In the genomic region with DNA sequence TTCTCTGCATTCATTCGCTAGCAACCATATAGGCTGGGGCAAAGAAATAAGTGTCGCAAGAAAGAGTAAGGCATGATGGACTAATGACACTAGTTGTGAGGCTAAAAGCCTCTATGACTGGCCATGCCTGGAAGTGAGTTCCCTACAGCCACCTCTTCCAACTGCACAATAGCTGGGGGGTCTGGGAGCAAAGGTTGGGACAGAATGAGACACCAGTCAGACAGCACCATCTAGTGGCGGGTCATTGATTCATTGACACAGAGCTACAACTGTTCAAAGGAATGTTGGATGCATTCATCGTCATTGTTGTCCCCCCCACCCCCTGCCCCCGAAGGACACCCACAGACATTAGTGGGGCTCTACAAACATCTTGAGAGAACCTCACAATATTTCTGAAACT, we compare ENCODE assay signal across 8 mouse cellular contexts. TPM values are rescaled to one million over a fixed set of nuclear protein-coding genes. Genes with fewer than 3 reads are reported as not detected.
DNase-seq lines count a peak whose midpoint lies in the region; ATAC-seq and TF ChIP-seq lines count a peak whose summit lies in the region.

No protein-coding gene starts in this region.

- no peak overlapping the region for H3K4me3 ChIP-seq in ES-Bruce4 (ENCODE audit: low read depth, low read length)
- H3K4me3 ChIP-seq in heart, embryonic 10.5 days, result peak overlapping the region; percentile 44; the same call in 1 of the 2 replicates
- no peak overlapping the region for H3K4me3 ChIP-seq in kidney, adult 2 months (ENCODE audit: insufficient read depth, low read depth, low read length)
- H3K4me3 ChIP-seq in limb, embryonic 13.5 days, result no peak overlapping the region
- no peak overlapping the region for H3K4me3 ChIP-seq in neural tube, embryonic 12.5 days

- no peaks in the 10 kb centered on the region for H3K36me3 ChIP-seq in ES-Bruce4 (ENCODE audit: control insufficient read depth, insufficient read depth, low read length, poor library complexity, severe bottlenecking)
- H3K36me3 ChIP-seq in heart, embryonic 10.5 days, result no peaks in the 10 kb centered on the region
- no peaks in the 10 kb centered on the region for H3K36me3 ChIP-seq in kidney, adult 2 months (ENCODE audit: control insufficient read depth, insufficient read depth, low read length)
- H3K36me3 ChIP-seq in limb, embryonic 13.5 days, result no peaks in the 10 kb centered on the region
- no peaks in the 10 kb centered on the region for H3K36me3 ChIP-seq in neural tube, embryonic 12.5 days

- H3K9ac ChIP-seq in ES-Bruce4 (ENCODE audit: low read depth, poor library complexity, severe bottlenecking), result no peak overlapping the region
- H3K9ac ChIP-seq in limb, embryonic 13.5 days, result no peak overlapping the region
- H3K9ac ChIP-seq in neural tube, embryonic 12.5 days, result no peak overlapping the region

- H3K9me3 ChIP-seq in ES-Bruce4 (replicated peaks; ENCODE audit: control insufficient read depth, insufficient read depth, low read length, poor library complexity, severe bottlenecking), result no peaks in the 10 kb centered on the region
- H3K9me3 ChIP-seq in heart, embryonic 10.5 days, result no peaks in the 10 kb centered on the region
- H3K9me3 ChIP-seq in limb, embryonic 13.5 days, result no peaks in the 10 kb centered on the region
- no peaks in the 10 kb centered on the region for H3K9me3 ChIP-seq in neural tube, embryonic 12.5 days

- 36% methylated on average over 5 of the region's 5 CpGs for WGBS in heart, embryonic 10.5 days
- WGBS in kidney, adult 2 months, result 38% methylated on average over 5 of the region's 5 CpGs
- WGBS in limb, embryonic 13.5 days, result 36% methylated on average over 5 of the region's 5 CpGs
- 36% methylated on average over 5 of the region's 5 CpGs for WGBS in neural tube, embryonic 12.5 days

- no peak for TF ChIP-seq EP300 in ES-Bruce4 (IDR thresholded peaks at IDR 0.05; ENCODE audit: insufficient read depth, low read depth, low read length)

- H3K27me3 ChIP-seq in ES-Bruce4 (ENCODE audit: control insufficient read depth, insufficient read depth, low read length, poor library complexity, severe bottlenecking), result no peaks in the 10 kb centered on the region
- peaks cover 5% of the 10 kb centered on the region for H3K27me3 ChIP-seq in heart, embryonic 10.5 days (ENCODE audit: insufficient read depth, poor library complexity, severe bottlenecking)
- no peaks in the 10 kb centered on the region for H3K27me3 ChIP-seq in kidney, adult 2 months (replicated peaks; ENCODE audit: control insufficient read depth, insufficient read depth, low read length)
- H3K27me3 ChIP-seq in limb, embryonic 13.5 days, result no peaks in the 10 kb centered on the region
- H3K27me3 ChIP-seq in neural tube, embryonic 12.5 days (replicated peaks), result no peaks in the 10 kb centered on the region

- ATAC-seq in common myeloid progenitor, adult 5-6 weeks (replicated peaks; ENCODE audit: low read depth, poor library complexity, severe bottlenecking), result peak; percentile 76
- 0 out of 2 replicates have a peak, but pooled peaks have one; percentile 48 for ATAC-seq in limb, embryonic 13.5 days (ENCODE audit: low FRiP score, low read depth)
- peak; percentile 63; the same call in 1 of the 2 replicates for ATAC-seq in neural tube, embryonic 12.5 days (ENCODE audit: low FRiP score, low read depth)

- H3K27ac ChIP-seq in ES-Bruce4 (ENCODE audit: insufficient read depth, low read length), result no peak overlapping the region
- H3K27ac ChIP-seq in heart, embryonic 10.5 days, result peak overlapping the region; percentile 62
- H3K27ac ChIP-seq in kidney, adult 2 months (ENCODE audit: insufficient read depth, low read depth, low read length), result no peak overlapping the region
- H3K27ac ChIP-seq in limb, embryonic 13.5 days, result no peak overlapping the region
- H3K27ac ChIP-seq in neural tube, embryonic 12.5 days, result no peak overlapping the region

- no peaks in the 10 kb centered on the region for H3K4me1 ChIP-seq in ES-Bruce4 (ENCODE audit: control insufficient read depth, insufficient read depth, low read length)
- peaks cover 5% of the 10 kb centered on the region; the same call in 1 of the 2 replicates for H3K4me1 ChIP-seq in heart, embryonic 10.5 days
- H3K4me1 ChIP-seq in kidney, adult 2 months (ENCODE audit: control insufficient read depth, insufficient read depth, low read length), result 0 out of 2 replicates have a peak, but pooled peaks cover 3% of the 10 kb centered on the region
- no peaks in the 10 kb centered on the region for H3K4me1 ChIP-seq in limb, embryonic 13.5 days
- no peaks in the 10 kb centered on the region for H3K4me1 ChIP-seq in neural tube, embryonic 12.5 days

- peak; percentile 84 for TF ChIP-seq CTCF in ES-Bruce4 (IDR thresholded peaks at IDR 0.05; ENCODE audit: low read depth, low read length)
- TF ChIP-seq CTCF in kidney, adult 2 months (conservative IDR thresholded peaks at IDR 0.05; ENCODE audit: insufficient read depth, insufficient read length, low read depth, low read length), result peak; percentile 77

- peak; percentile 41 for DNase-seq in 416B (ENCODE audit: low read depth)
- peak; percentile 89 for DNase-seq in heart, embryonic 10.5 days (ENCODE audit: low spot score)
- peak; percentile 62 for DNase-seq in kidney, adult 2 months
- DNase-seq in natural killer cell, adult 2 months (ENCODE audit: low spot score in 2 of 2), result no peak

- peak overlapping the region; percentile 32 for H3K4me2 ChIP-seq in limb, embryonic 13.5 days (replicated peaks)
- peak overlapping the region; percentile 30; the same call in 1 of the 2 replicates for H3K4me2 ChIP-seq in neural tube, embryonic 12.5 days (replicated peaks)

- TF ChIP-seq POLR2A in ES-Bruce4 (IDR thresholded peaks at IDR 0.05; ENCODE audit: insufficient read depth, low read length), result no peak
- TF ChIP-seq POLR2A in kidney, adult 2 months (IDR thresholded peaks at IDR 0.05; ENCODE audit: low read depth, low read length), result no peak

RNA-seq across cellular contexts. Expression of a gene that starts 17.8 kb away (rescaled TPM):
- not detected in 2 replicates for polyA plus RNA-seq in ES-Bruce4 (2011; ENCODE audit: insufficient read depth, insufficient read length, low read depth, missing spikeins)
- total RNA-seq in common myeloid progenitor, adult 5-6 weeks (2017), result not detected in 2 replicates
- 0.08 TPM in 1 of 2 replicates, not detected in the other for polyA plus RNA-seq in heart, embryonic 10.5 days (2016; fragmentation: Nextera tagmentation; extraction: Ambion mirVana)
- polyA plus RNA-seq in kidney, adult 2 months (2012; rRNA removed), result 0.04 and 0.09 TPM in 2 replicates
- not detected in 2 replicates for polyA plus RNA-seq in limb, embryonic 13.5 days (2015; fragmentation: Nextera tagmentation; extraction: Ambion mirVana)
- not detected in 2 replicates for polyA plus RNA-seq in neural tube, embryonic 12.5 days (2016; fragmentation: Nextera tagmentation; extraction: Ambion mirVana)

RNA-seq across cellular contexts. Expression of a gene that starts 42.7 kb away (rescaled TPM):
- 0.25 TPM in 1 of 2 replicates, not detected in the other for polyA plus RNA-seq in ES-Bruce4 (2011; ENCODE audit: insufficient read depth, insufficient read length, low read depth, missing spikeins)
- 0.05 TPM in 1 of 2 replicates, not detected in the other for total RNA-seq in common myeloid progenitor, adult 5-6 weeks (2017)
- polyA plus RNA-seq in heart, embryonic 10.5 days (2016; fragmentation: Nextera tagmentation; extraction: Ambion mirVana), result 0.04 TPM in 1 of 2 replicates, not detected in the other
- polyA plus RNA-seq in kidney, adult 2 months (2012; rRNA removed), result 0.88 and 1.1 TPM in 2 replicates
- polyA plus RNA-seq in limb, embryonic 13.5 days (2015; fragmentation: Nextera tagmentation; extraction: Ambion mirVana), result not detected in 2 replicates
- not detected in 2 replicates for polyA plus RNA-seq in neural tube, embryonic 12.5 days (2016; fragmentation: Nextera tagmentation; extraction: Ambion mirVana)

RNA-seq across cellular contexts. Expression of a gene that starts 53.4 kb away (rescaled TPM):
- polyA plus RNA-seq in ES-Bruce4 (2011; ENCODE audit: insufficient read depth, insufficient read length, low read depth, missing spikeins), result 16.8 and 22.0 TPM in 2 replicates
- total RNA-seq in common myeloid progenitor, adult 5-6 weeks (2017), result 149 and 265 TPM in 2 replicates
- 33.7 and 42.3 TPM in 2 replicates for polyA plus RNA-seq in heart, embryonic 10.5 days (2016; fragmentation: Nextera tagmentation; extraction: Ambion mirVana)
- 26.8 and 29.3 TPM in 2 replicates for polyA plus RNA-seq in kidney, adult 2 months (2012; rRNA removed)
- polyA plus RNA-seq in limb, embryonic 13.5 days (2015; fragmentation: Nextera tagmentation; extraction: Ambion mirVana), result 19.3 and 27.9 TPM in 2 replicates
- polyA plus RNA-seq in neural tube, embryonic 12.5 days (2016; fragmentation: Nextera tagmentation; extraction: Ambion mirVana), result 17.4 and 20.3 TPM in 2 replicates

Comparison
In these comparisons a context has a peak if more than half of its experiments do, and no peak if none do; other contexts are left out.
1. DNase-seq: peak in 416B (single experiment), heart, embryonic 10.5 days (single experiment) and kidney, adult 2 months (single experiment); none in natural killer cell, adult 2 months (0 of 2).
2. Peak in every context shown above with its lines, with median percentiles within 50 percentile points of each other: ATAC-seq.